Mouse (Mus musculus) spleen, postnatal 36 days (tissue): Measurements from ENCODE around the gene Trappc6a.

Experiments
- DNase-seq, 2 experiments: peaks; one replicate each; pipeline ENCODE4 v3.0.0; 2022; ENCODE audit warnings: low spot score in 2 of 2, mixed read lengths in 1 of 2

The Trappc6a gene

GRCm38 (mm10) chr7:19523757-19524419, 15.7 kb downstream of the Trappc6a start:
- DNase-seq, result peak in 1 of 2 experiments; percentile 41

GRCm38 (mm10) chr7:19524420-19525104, 16.4 kb downstream of the Trappc6a start:
- DNase-seq, result no peak

- DNase-seq, result no peak
These were observed 16.9 kb downstream of the Trappc6a start for GRCm38 (mm10) chr7:19525105-19525481.

GRCm38 (mm10) chr7:19531077-19531476, 22.9 kb downstream of the Trappc6a start:
- no peak for DNase-seq

GRCm38 (mm10) chr7:19532240-19532639, 24.0 kb downstream of the Trappc6a start:
- no peak for DNase-seq

GRCm38 (mm10) chr7:19534676-19535075, 26.5 kb downstream of the Trappc6a start:
- DNase-seq, result no peak

- no peak for DNase-seq
These were observed 32.8 kb downstream of the Trappc6a start for GRCm38 (mm10) chr7:19540771-19541566.

GRCm38 (mm10) chr7:19541681-19542154, 33.5 kb downstream of the Trappc6a start:
- no peak for DNase-seq

GRCm38 (mm10) chr7:19542155-19542691, 34.0 kb downstream of the Trappc6a start:
- no peak for DNase-seq

- peak in 1 of 2 experiments; percentile 40 for DNase-seq
These were observed 35.4 kb downstream of the Trappc6a start for GRCm38 (mm10) chr7:19543584-19543983.

- no peak for DNase-seq
These were observed 37.8 kb downstream of the Trappc6a start for GRCm38 (mm10) chr7:19546007-19546406.

- DNase-seq, result no peak
These were observed 39.3 kb downstream of the Trappc6a start for GRCm38 (mm10) chr7:19547344-19547969.

- no peak for DNase-seq
These were observed 41.2 kb downstream of the Trappc6a start for GRCm38 (mm10) chr7:19549394-19549793.

- DNase-seq, result no peak
These were observed 43.4 kb downstream of the Trappc6a start for GRCm38 (mm10) chr7:19551634-19552033.

GRCm38 (mm10) chr7:19552443-19552842, 44.2 kb downstream of the Trappc6a start:
- no peak for DNase-seq

GRCm38 (mm10) chr7:19554168-19554567, 46.0 kb downstream of the Trappc6a start:
- DNase-seq, result no peak

- DNase-seq, result no peak
These were observed 48.9 kb downstream of the Trappc6a start for GRCm38 (mm10) chr7:19557086-19557485.

- DNase-seq, result no peak
These were observed 50.0 kb downstream of the Trappc6a start for GRCm38 (mm10) chr7:19557982-19558900.

GRCm38 (mm10) chr7:19558965-19559364, 50.8 kb downstream of the Trappc6a start:
- no peak for DNase-seq

GRCm38 (mm10) chr7:19560491-19561260, 52.5 kb downstream of the Trappc6a start:
- no peak for DNase-seq
